Mouse (Mus musculus) liver, adult 2 months (tissue): ENCODE results near the gene Xlr3b.

Experiments
- CTCF ChIP-seq: fragments of 200-500 bp; IDR thresholded peaks from 2 replicates; pipeline ENCODE4 v1.5.1; 2011; ENCODE audit warnings: low read depth, low read length, control low read depth
- POLR2A ChIP-seq: fragments of 200-500 bp; IDR thresholded peaks from 2 replicates; pipeline ENCODE4 v1.6.1; 2011; ENCODE audit warnings: low read length, control low read depth; ENCODE audit not compliant: insufficient read depth; ENCODE audit errors: extremely low read depth

DNA sequence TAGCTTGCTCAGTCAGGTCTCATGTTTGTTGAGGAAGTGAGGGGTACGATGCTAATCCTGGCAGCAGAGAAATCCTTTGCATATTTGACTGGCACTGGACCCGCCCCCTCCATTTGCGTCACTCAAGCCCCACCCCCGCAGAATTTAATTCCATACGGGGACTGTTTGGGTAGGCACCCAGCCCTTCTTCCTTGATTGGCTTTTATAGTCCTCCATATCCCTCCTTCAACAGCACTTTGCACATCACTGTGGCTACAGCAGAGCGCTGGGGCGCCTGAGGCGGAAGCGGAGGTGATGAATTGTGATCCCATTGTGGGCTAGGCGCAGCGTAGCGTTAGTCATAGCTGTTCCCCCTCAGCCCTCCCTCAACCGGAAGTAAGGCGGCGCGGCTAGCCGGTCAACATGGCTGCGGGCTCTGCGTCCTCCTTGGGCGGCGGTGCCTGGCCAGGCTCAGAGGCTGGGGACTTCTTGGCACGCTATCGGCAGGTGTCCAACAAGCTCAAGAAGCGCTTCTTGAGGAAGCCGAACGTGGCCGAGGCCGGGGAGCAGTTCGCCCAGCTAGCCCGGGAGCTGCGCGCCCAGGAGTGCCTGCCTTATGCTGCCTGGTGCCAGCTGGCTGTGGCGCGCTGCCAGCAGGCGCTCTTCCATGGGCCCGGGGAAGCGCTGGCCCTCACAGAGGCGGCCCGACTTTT, 36.1 kb downstream of the Xlr3b start, which contains the start of gene F8a:
- no peak for TF ChIP-seq CTCF
- 0 out of 2 replicates have a peak, but pooled peaks have one; percentile 61 for TF ChIP-seq POLR2A
